Mouse (Mus musculus): ENCODE data around the gene Hoxd12. TPM values are rescaled to one million over a fixed set of nuclear protein-coding genes. Genes with fewer than 3 reads are reported as not detected.

Gene Hoxd12
- polyA plus RNA-seq, 1 experiment from 2014 or later: 0.12 TPM

- TF ChIP-seq CTCF (IDR thresholded peaks at IDR 0.05; ENCODE audit: low read depth): no peak
- no peak overlapping the region for H3K4me3 ChIP-seq (ENCODE audit: low read depth, low read length)
- no peak overlapping the region for H3K9ac ChIP-seq (ENCODE audit: low read depth, low read length)
- no peaks in the 10 kb centered on the region for H3K9me3 ChIP-seq (ENCODE audit: control insufficient read depth)
- WGBS: 16% methylated on average over 17 of the region's 17 CpGs
- no peaks in the 10 kb centered on the region for H3K4me1 ChIP-seq (replicated peaks; ENCODE audit: control insufficient read depth, insufficient read depth, low read length)
- peaks cover 94% of the 10 kb centered on the region for H3K27me3 ChIP-seq (replicated peaks; ENCODE audit: control insufficient read depth, insufficient read depth, low read length)
- H3K36me3 ChIP-seq (ENCODE audit: control insufficient read depth, insufficient read depth): no peaks in the 10 kb centered on the region
- no peak for ATAC-seq
- no peak overlapping the region for H3K27ac ChIP-seq (ENCODE audit: low read depth, low read length)
- H3K4me2 ChIP-seq (replicated peaks; ENCODE audit: low read depth): no peak overlapping the region
These were observed 20.9 kb upstream of the Hoxd12 start for GRCm38 (mm10) chr2:74653781-74654535.

- Histone ChIP-seq H3K4me3 (ENCODE audit: low read depth, low read length) (peak overlapping the region; percentile 36), H3K4me1 (replicated peaks; ENCODE audit: control insufficient read depth, insufficient read depth, low read length) (no peaks in the 10 kb centered on the region), H3K36me3 (ENCODE audit: control insufficient read depth, insufficient read depth) (no peaks in the 10 kb centered on the region), H3K9ac (ENCODE audit: low read depth, low read length) (no peak overlapping the region), H3K4me2 (replicated peaks; ENCODE audit: low read depth) (no peak overlapping the region), H3K27me3 (replicated peaks; ENCODE audit: control insufficient read depth, insufficient read depth, low read length) (peaks cover 94% of the 10 kb centered on the region), H3K9me3 (ENCODE audit: control insufficient read depth) (no peaks in the 10 kb centered on the region), H3K27ac (ENCODE audit: low read depth, low read length) (no peak overlapping the region)
- 5% methylated on average over 20 of the region's 20 CpGs for WGBS
- ATAC-seq: peak; percentile 16; the same call in 1 of the 2 replicates
- no peak for TF ChIP-seq CTCF (IDR thresholded peaks at IDR 0.05; ENCODE audit: low read depth)
These were observed 19.9 kb upstream of the Hoxd12 start for GRCm38 (mm10) chr2:74654743-74655419.

GRCm38 (mm10) chr2:74655420-74655781 is 19.4 kb upstream of the Hoxd12 start:
- Histone ChIP-seq H3K27ac (ENCODE audit: low read depth, low read length) (no peak overlapping the region), H3K4me2 (replicated peaks; ENCODE audit: low read depth) (peak overlapping the region; percentile 62), H3K4me1 (replicated peaks; ENCODE audit: control insufficient read depth, insufficient read depth, low read length) (no peaks in the 10 kb centered on the region), H3K36me3 (ENCODE audit: control insufficient read depth, insufficient read depth) (no peaks in the 10 kb centered on the region), H3K27me3 (replicated peaks; ENCODE audit: control insufficient read depth, insufficient read depth, low read length) (peaks cover 94% of the 10 kb centered on the region), H3K9me3 (ENCODE audit: control insufficient read depth) (no peaks in the 10 kb centered on the region), H3K4me3 (ENCODE audit: low read depth, low read length) (peak overlapping the region; percentile 36), H3K9ac (ENCODE audit: low read depth, low read length) (no peak overlapping the region)
- ATAC-seq: peak; percentile 38; the same call in 1 of the 2 replicates
- WGBS: 1% methylated on average over 33 of the region's 47 CpGs
- TF ChIP-seq CTCF (IDR thresholded peaks at IDR 0.05; ENCODE audit: low read depth): peak; percentile 70

- peak overlapping the region; percentile 36 for H3K4me3 ChIP-seq (ENCODE audit: low read depth, low read length)
- peak; percentile 10; the same call in 1 of the 2 replicates for ATAC-seq
- H3K27ac ChIP-seq (ENCODE audit: low read depth, low read length): no peak overlapping the region
- WGBS: under 1% methylated on average over 64 of the region's 69 CpGs
- peaks cover 94% of the 10 kb centered on the region for H3K27me3 ChIP-seq (replicated peaks; ENCODE audit: control insufficient read depth, insufficient read depth, low read length)
- no peak overlapping the region for H3K9ac ChIP-seq (ENCODE audit: low read depth, low read length)
- H3K4me1 ChIP-seq (replicated peaks; ENCODE audit: control insufficient read depth, insufficient read depth, low read length): no peaks in the 10 kb centered on the region
- no peaks in the 10 kb centered on the region for H3K36me3 ChIP-seq (ENCODE audit: control insufficient read depth, insufficient read depth)
- no peak for TF ChIP-seq CTCF (IDR thresholded peaks at IDR 0.05; ENCODE audit: low read depth)
- peak overlapping the region; percentile 62 for H3K4me2 ChIP-seq (replicated peaks; ENCODE audit: low read depth)
- no peaks in the 10 kb centered on the region for H3K9me3 ChIP-seq (ENCODE audit: control insufficient read depth)
These were observed 18.8 kb upstream of the Hoxd12 start for GRCm38 (mm10) chr2:74655821-74656631.

GRCm38 (mm10) chr2:74656632-74657021 is 18.2 kb upstream of the Hoxd12 start:
- H3K4me2 ChIP-seq (replicated peaks; ENCODE audit: low read depth): no peak overlapping the region
- no peaks in the 10 kb centered on the region for H3K4me1 ChIP-seq (replicated peaks; ENCODE audit: control insufficient read depth, insufficient read depth, low read length)
- H3K36me3 ChIP-seq (ENCODE audit: control insufficient read depth, insufficient read depth): no peaks in the 10 kb centered on the region
- no peak overlapping the region for H3K27ac ChIP-seq (ENCODE audit: low read depth, low read length)
- TF ChIP-seq CTCF (IDR thresholded peaks at IDR 0.05; ENCODE audit: low read depth): no peak
- no peak for ATAC-seq
- H3K9me3 ChIP-seq (ENCODE audit: control insufficient read depth): no peaks in the 10 kb centered on the region
- no peak overlapping the region for H3K4me3 ChIP-seq (ENCODE audit: low read depth, low read length)
- 5% methylated on average over 4 of the region's 4 CpGs for WGBS
- H3K9ac ChIP-seq (ENCODE audit: low read depth, low read length): no peak overlapping the region
- H3K27me3 ChIP-seq (replicated peaks; ENCODE audit: control insufficient read depth, insufficient read depth, low read length): peaks cover 94% of the 10 kb centered on the region
